Mouse (Mus musculus): Measurements from ENCODE around the gene Fam163b. TPM values are rescaled to one million over a fixed set of nuclear protein-coding genes. Genes with fewer than 3 reads are reported as not detected.
A peak's percentile ranks its signal among the peaks of the same experiment; 100 is the strongest.

Gene Fam163b
- polyA plus RNA-seq, 1 experiment from 2014 or later = not detected

DNA sequence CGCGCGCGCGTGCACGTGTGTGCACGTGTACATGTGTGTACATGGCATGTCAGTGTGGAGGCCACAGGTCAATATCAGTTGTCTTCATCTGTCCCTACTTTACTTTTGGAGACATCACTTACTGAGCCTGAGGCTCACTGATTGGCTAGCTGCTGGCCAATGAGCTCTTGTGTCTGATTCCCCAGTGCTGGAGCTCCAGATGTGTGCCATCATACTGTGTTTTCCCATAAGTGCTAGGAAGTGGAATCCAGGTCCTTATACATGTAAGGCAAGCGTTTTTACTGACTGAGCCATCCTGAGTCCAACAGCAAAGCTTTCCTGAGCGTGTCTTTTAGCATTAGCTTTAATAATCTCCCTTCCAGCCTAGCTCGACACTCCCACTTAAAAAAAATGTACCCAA is 28.1 kb downstream of the Fam163b start:
- no peak overlapping the region for H3K9ac ChIP-seq (ENCODE audit: low read depth, low read length)
- no peak overlapping the region for H3K4me2 ChIP-seq (ENCODE audit: low read length)
- 83% methylated on average over 10 of the region's 10 CpGs for WGBS
- H3K4me1 ChIP-seq (replicated peaks; ENCODE audit: insufficient read depth, low read length) = no peaks in the 10 kb centered on the region
- H3K9me3 ChIP-seq (replicated peaks; ENCODE audit: low read length) = no peaks in the 10 kb centered on the region
- DNase-seq (ENCODE audit: low spot score) = no peak
- TF ChIP-seq CTCF (IDR thresholded peaks at IDR 0.05; ENCODE audit: low read depth) = no peak
- no peaks in the 10 kb centered on the region for H3K36me3 ChIP-seq (ENCODE audit: insufficient read depth, low read length)
- H3K27ac ChIP-seq = no peak overlapping the region
- H3K27me3 ChIP-seq (ENCODE audit: insufficient read depth, low read length) = no peaks in the 10 kb centered on the region
- H3K4me3 ChIP-seq (replicated peaks; ENCODE audit: low read depth, low read length) = no peak overlapping the region
- ATAC-seq (replicated peaks; ENCODE audit: low FRiP score, low read depth) = no peak

DNA sequence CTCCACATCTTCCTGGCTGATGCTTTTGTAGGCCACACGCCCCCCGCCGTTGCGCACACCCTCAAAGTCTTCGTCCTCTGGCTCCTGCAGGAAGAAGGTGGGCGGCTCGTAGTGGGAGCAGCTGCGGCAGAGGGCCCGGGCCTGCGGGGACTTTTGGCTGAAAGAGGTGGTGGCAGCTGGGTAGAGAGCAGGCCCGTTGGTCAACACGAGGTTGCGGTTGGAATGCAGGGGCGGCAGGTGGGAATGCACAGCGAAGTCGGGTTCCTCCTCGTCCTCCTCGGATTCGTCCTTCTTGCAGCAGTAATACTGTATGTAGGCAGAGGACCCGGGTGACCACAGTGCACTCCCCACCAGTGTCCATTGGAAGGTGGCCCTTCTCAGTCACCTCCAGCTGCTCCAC is 29.7 kb downstream of the Fam163b start:
- Histone ChIP-seq H3K9ac (ENCODE audit: low read depth, low read length) (no peak overlapping the region), H3K27ac (no peak overlapping the region), H3K4me3 (replicated peaks; ENCODE audit: low read depth, low read length) (no peak overlapping the region), H3K4me2 (ENCODE audit: low read length) (no peak overlapping the region), H3K9me3 (replicated peaks; ENCODE audit: low read length) (no peaks in the 10 kb centered on the region), H3K27me3 (ENCODE audit: insufficient read depth, low read length) (no peaks in the 10 kb centered on the region), H3K36me3 (ENCODE audit: insufficient read depth, low read length) (no peaks in the 10 kb centered on the region), H3K4me1 (replicated peaks; ENCODE audit: insufficient read depth, low read length) (no peaks in the 10 kb centered on the region)
- DNase-seq (ENCODE audit: low spot score) (no peak), ATAC-seq (replicated peaks; ENCODE audit: low FRiP score, low read depth) (no peak; the same call in 1 of the 2 replicates)
- TF ChIP-seq CTCF (IDR thresholded peaks at IDR 0.05; ENCODE audit: low read depth) = no peak
- WGBS = 62% methylated on average over 20 of the region's 20 CpGs

DNA sequence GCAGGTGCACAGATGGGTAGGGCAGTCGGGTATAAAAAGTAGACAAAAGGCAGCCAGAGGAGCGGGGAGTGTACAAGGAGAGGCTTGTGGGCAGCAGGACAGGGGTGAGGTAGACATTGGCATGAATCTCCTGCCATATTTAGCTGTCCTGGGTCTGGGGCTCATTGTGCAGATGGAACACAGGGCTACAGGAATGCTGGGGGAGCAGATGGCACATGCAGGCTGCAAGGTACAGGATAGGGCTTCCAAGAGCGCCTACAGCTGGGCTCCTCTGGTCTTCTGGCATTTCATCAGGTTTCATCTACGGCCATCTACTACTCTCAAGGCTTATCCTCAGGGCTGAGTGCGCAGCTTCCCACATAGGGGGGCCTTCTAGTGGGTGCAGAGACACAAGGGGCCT is 33.2 kb downstream of the Fam163b start:
- Histone ChIP-seq H3K9ac (ENCODE audit: low read depth, low read length) (no peak overlapping the region), H3K4me3 (replicated peaks; ENCODE audit: low read depth, low read length) (no peak overlapping the region), H3K27ac (no peak overlapping the region), H3K4me1 (replicated peaks; ENCODE audit: insufficient read depth, low read length) (no peaks in the 10 kb centered on the region), H3K36me3 (ENCODE audit: insufficient read depth, low read length) (no peaks in the 10 kb centered on the region), H3K27me3 (ENCODE audit: insufficient read depth, low read length) (no peaks in the 10 kb centered on the region), H3K9me3 (replicated peaks; ENCODE audit: low read length) (no peaks in the 10 kb centered on the region), H3K4me2 (ENCODE audit: low read length) (no peak overlapping the region)
- WGBS = 84% methylated on average over 5 of the region's 5 CpGs
- no peak for DNase-seq (ENCODE audit: low spot score)
- ATAC-seq (replicated peaks; ENCODE audit: low FRiP score, low read depth) = no peak
- TF ChIP-seq CTCF (IDR thresholded peaks at IDR 0.05; ENCODE audit: low read depth) = no peak

DNA sequence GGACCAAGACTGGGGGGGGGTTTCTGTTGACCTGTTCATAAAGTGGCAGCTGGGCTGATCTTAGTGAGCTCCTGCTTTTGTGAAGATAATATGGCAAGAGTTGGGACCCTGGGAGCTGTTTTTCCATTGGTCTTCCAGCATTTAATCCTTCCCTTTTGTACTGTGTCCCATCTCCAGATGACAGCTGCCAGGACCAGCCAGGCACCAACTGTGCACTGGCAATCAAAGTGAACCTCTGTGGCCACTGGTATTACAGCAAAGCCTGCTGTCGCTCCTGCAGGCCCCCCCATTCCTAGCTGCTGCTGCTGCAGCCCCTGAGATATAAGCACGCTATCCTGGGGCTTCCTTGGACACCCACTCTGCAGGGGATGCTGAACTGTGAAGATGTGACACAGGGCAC is 34.1 kb downstream of the Fam163b start:
- no peak for DNase-seq (ENCODE audit: low spot score)
- H3K27me3 ChIP-seq (ENCODE audit: insufficient read depth, low read length) = no peaks in the 10 kb centered on the region

DNA sequence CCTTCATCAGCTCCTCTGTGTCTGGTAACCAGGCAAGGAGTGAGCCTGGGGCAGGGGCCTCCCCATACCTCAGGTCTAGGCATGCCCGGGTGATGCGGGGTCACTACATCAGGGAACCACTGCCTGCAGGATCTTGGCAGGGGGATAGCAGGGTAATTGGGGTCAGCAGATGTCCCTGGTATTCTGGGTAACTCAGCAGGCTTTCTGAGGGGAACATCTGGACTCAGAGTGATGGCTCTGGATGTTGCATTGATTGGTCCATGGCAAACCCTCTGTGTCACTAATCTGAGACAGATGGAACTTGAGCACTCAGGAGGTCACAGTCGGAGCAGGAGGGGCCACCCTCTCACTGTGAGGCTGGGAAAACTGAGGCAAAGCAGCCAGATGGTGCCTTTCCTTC is 35.5 kb downstream of the Fam163b start:
- ATAC-seq (replicated peaks; ENCODE audit: low FRiP score, low read depth) = no peak
- H3K4me1 ChIP-seq (replicated peaks; ENCODE audit: insufficient read depth, low read length) = no peaks in the 10 kb centered on the region
- TF ChIP-seq CTCF (IDR thresholded peaks at IDR 0.05; ENCODE audit: low read depth) = no peak
- WGBS = 58% methylated on average over 3 of the region's 3 CpGs
- no peaks in the 10 kb centered on the region for H3K36me3 ChIP-seq (ENCODE audit: insufficient read depth, low read length)
- no peak overlapping the region for H3K4me3 ChIP-seq (replicated peaks; ENCODE audit: low read depth, low read length)
- H3K9ac ChIP-seq (ENCODE audit: low read depth, low read length) = no peak overlapping the region
- H3K27me3 ChIP-seq (ENCODE audit: insufficient read depth, low read length) = no peaks in the 10 kb centered on the region
- H3K4me2 ChIP-seq (ENCODE audit: low read length) = no peak overlapping the region
- no peak for DNase-seq (ENCODE audit: low spot score)
- H3K27ac ChIP-seq = no peak overlapping the region
- H3K9me3 ChIP-seq (replicated peaks; ENCODE audit: low read length) = no peaks in the 10 kb centered on the region

More for the DNA sequence above, 34.1 kb downstream of the Fam163b start:
- Histone ChIP-seq H3K4me3 (replicated peaks; ENCODE audit: low read depth, low read length) (no peak overlapping the region), H3K4me2 (ENCODE audit: low read length) (no peak overlapping the region), H3K9ac (ENCODE audit: low read depth, low read length) (no peak overlapping the region), H3K27ac (no peak overlapping the region), H3K36me3 (ENCODE audit: insufficient read depth, low read length) (no peaks in the 10 kb centered on the region), H3K4me1 (replicated peaks; ENCODE audit: insufficient read depth, low read length) (no peaks in the 10 kb centered on the region), H3K9me3 (replicated peaks; ENCODE audit: low read length) (no peaks in the 10 kb centered on the region)
- ATAC-seq (replicated peaks; ENCODE audit: low FRiP score, low read depth) = no peak
- TF ChIP-seq CTCF (IDR thresholded peaks at IDR 0.05; ENCODE audit: low read depth) = no peak
- 73% methylated on average over 2 of the region's 2 CpGs for WGBS

DNA sequence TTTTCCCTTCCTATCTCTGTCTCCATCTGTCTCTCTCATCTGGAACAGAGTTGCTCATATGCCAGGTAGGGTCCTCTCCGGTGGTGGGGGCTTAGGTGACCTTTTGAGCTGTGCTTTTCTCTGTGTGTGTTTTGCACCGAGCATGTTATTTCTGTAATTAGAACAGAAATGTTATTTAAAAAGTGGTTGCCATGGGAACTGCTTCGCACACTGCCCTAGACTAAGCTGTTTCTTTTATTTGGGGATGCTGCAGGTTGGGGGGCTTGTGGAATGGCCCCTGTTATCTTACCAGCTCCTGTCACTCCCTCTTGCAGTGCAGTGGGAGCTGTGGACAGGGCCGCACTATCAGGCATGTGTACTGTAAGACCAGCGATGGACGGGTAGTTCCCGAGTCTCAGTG is 38.7 kb downstream of the Fam163b start:
- 64% methylated on average over 7 of the region's 7 CpGs for WGBS
- Histone ChIP-seq H3K9me3 (replicated peaks; ENCODE audit: low read length) (no peaks in the 10 kb centered on the region), H3K4me3 (replicated peaks; ENCODE audit: low read depth, low read length) (no peak overlapping the region), H3K9ac (ENCODE audit: low read depth, low read length) (no peak overlapping the region), H3K36me3 (ENCODE audit: insufficient read depth, low read length) (no peaks in the 10 kb centered on the region), H3K4me1 (replicated peaks; ENCODE audit: insufficient read depth, low read length) (no peaks in the 10 kb centered on the region), H3K4me2 (ENCODE audit: low read length) (no peak overlapping the region), H3K27me3 (ENCODE audit: insufficient read depth, low read length) (no peaks in the 10 kb centered on the region), H3K27ac (no peak overlapping the region)
- DNase-seq (ENCODE audit: low spot score) = no peak
- no peak for TF ChIP-seq CTCF (IDR thresholded peaks at IDR 0.05; ENCODE audit: low read depth)
- ATAC-seq (replicated peaks; ENCODE audit: low FRiP score, low read depth) = no peak

DNA sequence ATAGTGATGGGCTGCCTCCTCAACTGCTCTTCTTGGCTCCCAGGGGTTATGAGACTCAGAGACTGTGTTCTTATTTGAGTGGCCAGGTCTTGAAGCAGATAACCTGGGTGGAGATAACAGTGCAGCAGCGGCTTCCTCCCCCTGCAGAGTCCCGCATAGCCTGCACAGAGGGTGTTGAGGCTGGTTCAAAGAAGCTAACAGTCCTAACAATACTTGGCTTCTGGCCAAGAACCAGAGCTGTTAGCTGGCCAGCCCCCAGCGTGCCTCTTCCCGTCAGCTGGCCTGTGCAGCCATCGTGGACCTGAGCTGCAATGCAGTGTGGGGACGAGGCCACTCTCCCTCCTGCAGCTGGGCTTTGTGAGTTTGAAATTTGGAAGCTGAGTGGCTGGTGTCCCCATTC is 44.5 kb downstream of the Fam163b start:
- H3K4me2 ChIP-seq (ENCODE audit: low read length) = no peak overlapping the region
- no peaks in the 10 kb centered on the region for H3K27me3 ChIP-seq (ENCODE audit: insufficient read depth, low read length)
- WGBS = 12% methylated on average over 6 of the region's 6 CpGs
- H3K9ac ChIP-seq (ENCODE audit: low read depth, low read length) = no peak overlapping the region
- ATAC-seq (replicated peaks; ENCODE audit: low FRiP score, low read depth) (no peak), DNase-seq (ENCODE audit: low spot score) (peak; percentile 77)
- H3K27ac ChIP-seq = no peak overlapping the region
- no peak overlapping the region for H3K4me3 ChIP-seq (replicated peaks; ENCODE audit: low read depth, low read length)
- no peak for TF ChIP-seq CTCF (IDR thresholded peaks at IDR 0.05; ENCODE audit: low read depth)
- peaks cover 21% of the 10 kb centered on the region for H3K4me1 ChIP-seq (replicated peaks; ENCODE audit: insufficient read depth, low read length)
- H3K36me3 ChIP-seq (ENCODE audit: insufficient read depth, low read length) = no peaks in the 10 kb centered on the region
- no peaks in the 10 kb centered on the region for H3K9me3 ChIP-seq (replicated peaks; ENCODE audit: low read length)

Measured in kidney, postnatal 0 days (tissue).